Mouse (Mus musculus): ENCODE data around the gene Megf6. TPM values are rescaled to one million over a fixed set of nuclear protein-coding genes. Genes with fewer than 3 reads are reported as not detected.

Megf6 gene
- polyA plus RNA-seq, 1 experiment from 2014 or later, result 43.7 TPM

DNA sequence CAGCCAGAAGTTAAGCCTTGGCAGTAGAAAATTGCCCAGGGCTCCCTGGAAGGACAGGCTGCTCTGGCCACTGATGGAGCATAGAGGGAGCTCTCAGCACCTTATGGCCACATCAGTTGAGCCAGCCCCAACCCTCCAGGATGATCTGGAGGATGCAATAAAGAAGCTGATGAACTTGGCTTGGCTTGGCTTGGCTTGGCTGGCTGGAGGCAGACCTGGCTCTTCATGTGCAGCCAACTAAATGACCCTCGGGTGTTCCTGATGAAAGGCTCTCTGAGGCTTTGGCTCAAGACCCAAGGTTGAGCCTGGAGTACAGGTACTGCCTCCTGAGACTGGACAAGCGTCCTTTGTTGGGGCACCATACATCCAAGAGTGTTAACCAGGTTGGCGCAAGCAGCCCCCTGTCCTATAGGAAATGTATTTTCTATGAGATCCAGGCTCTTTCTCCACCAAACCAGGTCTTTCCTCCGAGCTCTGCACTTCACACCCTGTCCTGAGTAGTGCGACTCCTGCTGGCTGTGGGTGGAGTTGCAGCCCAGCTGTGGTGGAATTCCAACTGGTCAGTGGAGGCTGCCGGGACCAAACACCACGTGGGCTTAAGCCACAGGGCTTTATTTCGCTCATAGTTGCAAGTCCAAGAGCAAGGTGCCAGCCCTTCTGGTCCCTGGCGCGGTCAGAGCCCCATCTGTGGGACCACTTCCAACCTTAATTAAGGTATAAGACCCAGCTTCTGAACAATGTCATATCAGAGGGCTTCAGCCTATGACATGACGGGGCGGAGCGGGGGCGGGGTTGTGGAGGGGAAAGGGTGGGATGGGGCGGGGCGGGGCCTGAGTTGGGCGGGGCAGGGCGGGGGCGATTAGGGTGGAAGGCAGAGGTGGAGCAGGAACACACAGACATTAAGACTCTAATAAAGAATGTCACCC lies 75.8 kb downstream of the Megf6 start:
- ATAC-seq (ENCODE audit: low FRiP score), result no peak
- Histone ChIP-seq H3K4me1 (peaks cover 34% of the 10 kb centered on the region), H3K4me3 (peak overlapping the region; percentile 6; the same call in 1 of the 2 replicates), H3K9me3 (replicated peaks) (no peaks in the 10 kb centered on the region), H3K36me3 (no peaks in the 10 kb centered on the region), H3K4me2 (replicated peaks) (peak overlapping the region; percentile 42), H3K27me3 (no peaks in the 10 kb centered on the region), H3K9ac (no peak overlapping the region), H3K27ac (peak overlapping the region; percentile 30; the same call in 1 of the 2 replicates)
- WGBS, result 9% methylated on average over 19 of the region's 19 CpGs

DNA sequence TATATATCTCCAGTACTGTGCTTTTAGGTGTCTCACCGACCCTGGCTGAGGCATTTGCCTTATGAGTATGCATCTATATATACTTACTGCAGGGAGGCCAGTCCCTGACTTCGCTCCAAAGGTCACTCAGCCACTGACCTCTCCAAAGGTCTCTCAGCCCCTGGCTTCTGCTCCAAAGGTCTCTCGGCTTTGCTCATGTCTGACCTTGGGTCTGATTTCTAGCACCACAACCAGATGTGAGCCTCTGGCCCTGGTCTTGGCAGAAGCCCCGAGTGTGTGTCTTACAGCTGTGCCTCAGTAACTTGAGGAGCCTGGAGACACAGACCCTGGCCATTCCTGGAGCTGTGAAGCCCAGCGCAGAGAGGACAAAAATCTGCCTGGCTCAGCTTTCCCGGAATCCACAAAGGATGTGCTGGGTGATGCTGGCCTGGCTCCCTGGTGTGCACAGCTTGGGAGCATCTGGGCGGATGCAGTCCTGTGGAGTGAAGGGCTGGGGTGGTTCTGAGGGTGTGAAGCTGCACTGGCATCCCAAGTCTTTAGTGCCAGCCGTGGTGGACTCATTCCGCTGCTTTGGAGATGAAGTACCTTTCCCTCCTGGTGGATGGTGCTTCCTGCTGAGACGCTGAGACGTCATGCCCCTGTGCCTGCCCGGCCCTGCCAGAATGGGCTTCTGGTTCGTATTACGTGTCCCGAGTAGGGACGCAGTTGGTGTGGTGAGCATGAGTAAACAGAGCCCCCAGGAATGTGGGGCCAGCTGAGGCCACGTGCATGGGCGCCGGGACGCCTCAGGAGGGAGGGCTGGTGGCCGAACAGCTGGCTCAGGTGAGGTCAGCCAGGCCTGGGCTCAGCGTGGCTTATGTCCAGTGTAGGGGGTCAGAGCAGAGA lies 76.9 kb downstream of the Megf6 start:
- Histone ChIP-seq H3K9ac (no peak overlapping the region), H3K4me2 (replicated peaks) (no peak overlapping the region), H3K9me3 (replicated peaks) (no peaks in the 10 kb centered on the region), H3K4me1 (peaks cover 34% of the 10 kb centered on the region), H3K4me3 (no peak overlapping the region), H3K27ac (no peak overlapping the region), H3K36me3 (no peaks in the 10 kb centered on the region), H3K27me3 (no peaks in the 10 kb centered on the region)
- no peak for ATAC-seq (ENCODE audit: low FRiP score)
- 41% methylated on average over 22 of the region's 22 CpGs for WGBS

DNA sequence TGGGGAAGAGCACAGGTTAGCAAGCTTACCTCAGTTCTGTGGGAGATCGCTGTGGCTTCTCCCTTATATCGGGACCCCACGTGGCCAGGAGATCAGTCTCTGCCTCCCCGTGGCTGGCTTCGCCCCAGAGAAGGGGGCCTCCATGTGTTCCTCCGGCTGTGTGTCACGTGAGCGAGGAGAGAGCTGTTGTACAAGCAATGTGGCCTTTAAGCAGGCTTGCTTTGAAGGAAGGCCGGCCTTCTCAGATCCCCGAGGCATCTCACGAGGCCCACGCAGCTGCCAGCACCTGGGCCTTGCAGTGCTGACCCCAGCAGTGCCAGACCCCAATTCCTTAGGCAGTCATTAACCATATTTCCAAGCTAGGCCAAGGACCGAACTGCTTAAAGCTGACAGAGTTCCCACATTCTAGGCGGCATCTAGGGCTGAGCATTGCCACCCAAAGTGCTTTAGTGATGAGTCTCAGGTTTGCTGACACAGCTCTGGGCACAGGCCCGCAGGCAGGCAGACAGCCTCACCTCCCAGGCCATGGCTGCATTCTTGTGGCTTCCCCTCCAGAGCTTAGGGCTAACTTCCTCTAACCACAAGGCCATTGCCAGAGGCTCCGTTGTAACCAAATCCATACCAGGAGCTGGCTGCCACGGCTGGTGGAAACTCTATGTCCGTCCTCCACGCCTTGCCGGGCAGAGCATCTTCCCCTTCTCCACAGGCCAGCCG lies 77.7 kb downstream of the Megf6 start:
- H3K27ac ChIP-seq, result no peak overlapping the region; the same call in 1 of the 2 replicates
- 0 out of 2 replicates have a peak, but pooled peaks cover 4% of the 10 kb centered on the region for H3K36me3 ChIP-seq
- H3K27me3 ChIP-seq, result no peaks in the 10 kb centered on the region
- WGBS, result 68% methylated on average over 21 of the region's 21 CpGs
- no peak overlapping the region for H3K4me2 ChIP-seq (replicated peaks)
- ATAC-seq (ENCODE audit: low FRiP score), result no peak
- H3K9me3 ChIP-seq (replicated peaks), result no peaks in the 10 kb centered on the region
- no peak overlapping the region for H3K4me3 ChIP-seq
- no peak overlapping the region for H3K9ac ChIP-seq
- H3K4me1 ChIP-seq, result peaks cover 34% of the 10 kb centered on the region

DNA sequence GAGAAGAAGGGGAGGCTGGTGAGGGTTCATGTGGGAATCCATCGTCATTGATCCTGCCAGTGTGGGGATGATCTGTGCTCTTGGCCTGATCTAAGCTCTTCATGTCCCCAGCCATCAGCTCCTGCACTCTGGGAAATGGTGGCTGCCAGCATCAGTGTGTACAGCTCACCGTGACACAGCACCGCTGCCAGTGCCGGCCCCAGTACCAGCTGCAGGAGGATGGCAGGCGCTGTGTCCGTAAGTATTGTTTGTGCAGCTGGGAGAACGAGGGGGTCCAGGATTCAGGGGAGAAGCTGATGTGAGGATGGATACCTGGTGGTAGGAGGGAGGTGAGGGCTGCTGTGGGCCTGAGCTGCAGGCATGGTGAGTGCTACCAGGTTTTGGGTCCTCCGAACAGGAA lies 78.8 kb downstream of the Megf6 start:
- Histone ChIP-seq H3K36me3 (0 out of 2 replicates have a peak, but pooled peaks cover 4% of the 10 kb centered on the region), H3K27me3 (no peaks in the 10 kb centered on the region), H3K27ac (0 out of 2 replicates have a peak overlapping the region, but pooled peaks have one; percentile 30), H3K4me1 (peaks cover 34% of the 10 kb centered on the region), H3K9ac (0 out of 2 replicates have a peak overlapping the region, but pooled peaks have one; percentile 2), H3K9me3 (replicated peaks) (no peaks in the 10 kb centered on the region), H3K4me2 (replicated peaks) (no peak overlapping the region), H3K4me3 (no peak overlapping the region)
- no peak for ATAC-seq (ENCODE audit: low FRiP score)
- WGBS, result 57% methylated on average over 8 of the region's 8 CpGs

DNA sequence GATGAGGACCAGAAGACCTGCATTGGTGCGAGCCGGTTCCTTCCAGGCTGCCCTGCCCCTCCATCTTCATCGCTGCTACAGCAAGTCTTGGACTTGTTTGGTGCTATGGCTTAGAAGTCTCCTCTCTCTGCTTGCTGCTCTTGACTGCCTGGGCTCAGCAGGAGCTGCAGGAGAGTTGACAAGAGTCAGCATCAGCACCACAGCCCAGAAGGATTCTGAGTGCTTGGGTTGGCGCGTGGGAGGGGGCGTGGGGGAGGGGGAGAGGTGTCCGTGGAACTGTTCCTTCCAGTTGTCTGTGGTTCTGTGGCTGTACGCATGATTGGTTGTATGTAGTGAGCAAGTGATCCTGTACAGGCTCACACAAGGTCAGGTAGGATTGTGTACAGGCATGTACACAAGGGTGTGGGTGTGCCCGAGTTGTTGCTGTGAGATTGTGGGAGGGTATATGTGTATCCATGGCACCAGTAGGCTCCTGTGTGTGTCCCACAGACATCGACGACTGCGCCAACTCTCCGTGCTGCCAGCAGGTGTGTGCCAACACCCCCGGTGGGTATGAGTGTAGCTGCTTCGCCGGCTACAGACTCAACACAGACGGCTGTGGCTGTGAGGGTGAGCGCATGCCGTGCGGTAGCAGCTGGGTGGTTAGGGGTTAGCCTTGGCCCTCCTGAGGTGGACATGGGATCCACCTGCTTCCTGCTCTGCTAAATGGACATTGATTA lies 82.2 kb downstream of the Megf6 start:
- Histone ChIP-seq H3K36me3 (0 out of 2 replicates have a peak, but pooled peaks cover 8% of the 10 kb centered on the region), H3K4me1 (peaks cover 18% of the 10 kb centered on the region), H3K4me2 (replicated peaks) (no peak overlapping the region), H3K9me3 (replicated peaks) (no peaks in the 10 kb centered on the region), H3K27me3 (no peaks in the 10 kb centered on the region), H3K27ac (no peak overlapping the region), H3K4me3 (no peak overlapping the region), H3K9ac (no peak overlapping the region)
- ATAC-seq (ENCODE audit: low FRiP score), result no peak
- 92% methylated on average over 20 of the region's 20 CpGs for WGBS

DNA sequence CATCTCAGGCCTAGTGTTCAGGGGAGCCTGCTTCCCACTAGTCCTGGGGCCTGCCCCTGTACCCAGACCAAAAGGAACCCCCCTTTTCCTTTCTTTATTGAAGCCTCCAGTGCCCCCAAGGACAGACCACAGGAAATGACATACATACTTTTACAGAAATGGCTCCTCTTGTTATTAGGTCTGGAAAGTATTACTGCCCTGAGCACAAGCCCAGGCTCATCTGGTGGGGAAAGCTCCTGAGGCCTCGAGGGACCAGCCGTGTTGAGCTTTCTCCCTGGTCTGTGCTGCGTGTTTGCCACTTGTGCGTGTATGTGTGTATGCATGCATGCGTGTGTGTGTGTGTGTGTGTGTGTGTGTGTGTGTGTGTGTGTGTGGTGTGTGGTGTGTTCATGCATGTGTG lies 90.2 kb downstream of the Megf6 start:
- Histone ChIP-seq H3K27me3 (no peaks in the 10 kb centered on the region), H3K9me3 (replicated peaks) (no peaks in the 10 kb centered on the region), H3K4me2 (replicated peaks) (no peak overlapping the region), H3K4me1 (no peaks in the 10 kb centered on the region), H3K4me3 (no peak overlapping the region), H3K36me3 (peaks cover 27% of the 10 kb centered on the region), H3K27ac (no peak overlapping the region), H3K9ac (no peak overlapping the region)
- ATAC-seq (ENCODE audit: low FRiP score), result no peak
- WGBS, result 87% methylated on average over 5 of the region's 5 CpGs

DNA sequence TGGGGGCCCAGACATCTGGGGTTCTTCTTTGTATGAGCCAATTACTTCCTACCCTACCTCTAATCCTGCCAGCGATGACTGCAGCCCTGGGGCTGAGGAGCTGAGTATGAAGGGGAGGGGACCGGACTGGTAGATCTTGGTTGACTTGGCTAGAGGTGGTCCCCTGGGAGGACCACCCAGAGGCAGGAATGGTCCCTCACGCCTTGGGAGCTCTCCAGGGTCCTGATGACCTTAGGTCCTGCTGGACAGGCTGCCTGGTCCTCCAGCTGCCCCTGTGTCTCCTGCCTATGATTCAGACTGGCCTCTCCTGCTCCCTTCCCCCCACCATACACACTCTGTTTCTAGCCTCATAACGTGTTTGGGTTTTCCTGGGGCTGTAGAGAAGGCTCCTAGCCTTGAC lies 91.5 kb downstream of the Megf6 start:
- Histone ChIP-seq H3K4me3 (no peak overlapping the region), H3K4me2 (replicated peaks) (no peak overlapping the region), H3K9ac (no peak overlapping the region), H3K9me3 (replicated peaks) (no peaks in the 10 kb centered on the region), H3K4me1 (no peaks in the 10 kb centered on the region), H3K36me3 (peaks cover 30% of the 10 kb centered on the region), H3K27ac (no peak overlapping the region), H3K27me3 (no peaks in the 10 kb centered on the region)
- 56% methylated on average over 4 of the region's 4 CpGs for WGBS
- ATAC-seq (ENCODE audit: low FRiP score), result no peak

DNA sequence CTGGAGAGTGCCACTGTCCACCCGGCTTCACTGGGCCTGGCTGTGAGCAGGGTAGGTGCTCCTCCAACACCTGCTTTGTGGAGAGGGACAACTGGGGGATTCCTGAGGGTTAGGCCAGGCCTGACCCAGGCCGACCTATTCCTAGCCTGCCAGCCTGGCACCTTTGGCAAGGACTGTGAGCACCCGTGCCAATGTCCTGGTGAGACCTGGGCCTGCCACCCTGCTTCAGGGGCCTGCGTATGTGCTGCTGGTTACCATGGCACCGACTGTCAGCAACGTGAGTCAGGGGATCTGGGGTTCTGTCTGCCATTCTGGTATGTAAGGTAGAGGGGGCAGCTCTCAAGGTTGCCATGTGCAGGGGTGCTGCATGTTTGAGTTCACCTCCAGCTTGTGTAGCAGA lies 97.0 kb downstream of the Megf6 start:
- H3K4me1 ChIP-seq, result no peaks in the 10 kb centered on the region; the same call in 1 of the 2 replicates
- H3K27me3 ChIP-seq, result no peaks in the 10 kb centered on the region
- H3K4me3 ChIP-seq, result no peak overlapping the region
- H3K27ac ChIP-seq, result no peak overlapping the region
- 91% methylated on average over 6 of the region's 6 CpGs for WGBS
- H3K4me2 ChIP-seq (replicated peaks), result no peak overlapping the region
- H3K9ac ChIP-seq, result no peak overlapping the region
- H3K9me3 ChIP-seq (replicated peaks), result no peaks in the 10 kb centered on the region
- H3K36me3 ChIP-seq, result peaks cover 33% of the 10 kb centered on the region
- no peak for ATAC-seq (ENCODE audit: low FRiP score)

DNA sequence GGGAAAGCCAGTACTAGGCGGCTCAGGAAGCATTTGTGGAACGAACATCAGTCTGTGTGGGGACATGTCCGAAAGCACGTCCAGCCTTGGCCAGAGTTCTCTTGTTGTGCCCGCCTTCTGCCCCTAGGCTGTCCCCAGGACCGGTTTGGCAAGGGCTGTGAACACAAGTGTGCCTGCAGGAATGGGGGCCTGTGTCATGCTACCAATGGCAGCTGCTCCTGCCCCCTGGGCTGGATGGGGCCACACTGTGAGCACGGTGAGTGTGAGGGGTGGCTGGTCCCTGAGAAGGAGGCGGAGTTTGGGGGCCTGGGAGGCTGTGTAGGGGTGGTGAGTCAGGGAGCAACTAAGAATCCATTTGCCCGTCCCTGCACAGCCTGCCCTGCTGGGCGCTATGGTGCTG lies 99.0 kb downstream of the Megf6 start:
- H3K9me3 ChIP-seq (replicated peaks), result no peaks in the 10 kb centered on the region
- ATAC-seq (ENCODE audit: low FRiP score), result no peak
- no peaks in the 10 kb centered on the region; the same call in 1 of the 2 replicates for H3K4me1 ChIP-seq
- H3K36me3 ChIP-seq, result peaks cover 16% of the 10 kb centered on the region; the same call in 1 of the 2 replicates
- WGBS, result 54% methylated on average over 10 of the region's 10 CpGs
- H3K4me2 ChIP-seq (replicated peaks), result no peak overlapping the region
- H3K9ac ChIP-seq, result no peak overlapping the region
- H3K27me3 ChIP-seq, result no peaks in the 10 kb centered on the region
- H3K27ac ChIP-seq, result no peak overlapping the region
- no peak overlapping the region for H3K4me3 ChIP-seq

DNA sequence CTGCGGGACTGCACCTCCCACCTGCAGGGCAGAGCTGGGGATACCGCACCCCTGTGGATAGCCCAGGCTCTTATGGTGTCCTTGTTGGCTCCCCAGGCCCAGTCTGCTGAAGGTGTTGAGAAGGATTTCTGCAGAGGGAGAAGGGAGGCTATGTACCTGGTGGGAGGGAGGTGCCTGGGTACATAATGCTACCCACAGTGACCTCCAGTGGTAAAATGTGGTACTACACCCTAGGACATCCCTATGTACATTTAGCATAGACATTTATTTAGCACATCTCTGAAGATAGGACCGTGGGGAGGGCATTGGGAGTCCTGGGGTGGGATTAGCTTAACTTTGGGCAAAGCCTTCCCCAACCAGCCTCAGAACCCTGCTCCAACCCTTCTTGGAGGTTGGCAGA lies 102.5 kb downstream of the Megf6 start:
- ATAC-seq (ENCODE audit: low FRiP score), result peak; percentile 23

DNA sequence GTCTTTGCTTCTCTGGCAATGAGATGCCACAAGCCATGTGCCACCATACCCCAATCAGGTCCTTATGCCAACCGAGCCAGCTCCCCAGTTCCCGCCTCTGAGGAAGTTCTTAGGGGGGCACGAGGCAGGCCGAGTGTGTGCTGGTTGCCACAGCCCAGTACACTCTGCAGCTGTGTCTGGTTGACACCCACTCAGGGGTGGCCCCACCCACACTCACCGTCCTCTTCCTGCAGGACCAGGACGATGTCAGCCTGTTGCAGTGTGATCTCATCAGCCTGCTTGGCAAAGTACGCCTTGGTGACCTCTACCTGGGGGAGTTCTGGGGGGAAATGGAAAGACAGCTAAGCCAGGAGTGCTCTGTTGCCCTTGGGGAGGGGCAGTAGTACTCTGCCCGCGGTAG lies 109.0 kb downstream of the Megf6 start:
- Histone ChIP-seq H3K36me3 (no peaks in the 10 kb centered on the region), H3K27me3 (no peaks in the 10 kb centered on the region), H3K4me2 (replicated peaks) (no peak overlapping the region), H3K9ac (no peak overlapping the region), H3K4me3 (no peak overlapping the region), H3K9me3 (replicated peaks) (no peaks in the 10 kb centered on the region), H3K27ac (no peak overlapping the region), H3K4me1 (no peaks in the 10 kb centered on the region)
- no peak for ATAC-seq (ENCODE audit: low FRiP score)
- WGBS, result 85% methylated on average over 9 of the region's 9 CpGs

More for the DNA sequence above, 102.5 kb downstream of the Megf6 start:
- no peak overlapping the region for H3K9ac ChIP-seq
- H3K4me3 ChIP-seq, result no peak overlapping the region
- no peaks in the 10 kb centered on the region; the same call in 1 of the 2 replicates for H3K4me1 ChIP-seq
- H3K4me2 ChIP-seq (replicated peaks), result no peak overlapping the region
- 48% methylated on average over 3 of the region's 3 CpGs for WGBS
- H3K36me3 ChIP-seq, result no peaks in the 10 kb centered on the region; the same call in 1 of the 2 replicates
- no peaks in the 10 kb centered on the region for H3K27me3 ChIP-seq
- H3K9me3 ChIP-seq (replicated peaks), result no peaks in the 10 kb centered on the region
- no peak overlapping the region for H3K27ac ChIP-seq
